Mouse (Mus musculus): ENCODE measurements at regions not wholly inside any gene's neighbourhood (a gene's known extent, or its start where the extent isn't known, plus 50 kb on each side); places are given as distances from the start of the nearest gene placed in this dataset.

GRCm38 (mm10) chr7:116754556-116754955, 250.4 kb downstream of the Nucb2 start:
- TF ChIP-seq CTCF (IDR thresholded peaks at IDR 0.05; ENCODE audit: borderline replicate concordance, extremely low read depth, insufficient read depth, insufficient read length) = no peak
- no peak for TF ChIP-seq POLR2A (IDR thresholded peaks at IDR 0.05; ENCODE audit: borderline replicate concordance, extremely low read depth, insufficient read depth, insufficient read length, poor library complexity, severe bottlenecking)
